Mouse (Mus musculus) gonadal fat pad, adult 2 months (tissue): ENCODE measurements at regions not wholly inside any gene's neighbourhood (a gene's known extent, or its start where the extent isn't known, plus 50 kb on each side); places are given as distances from the start of the nearest gene placed in this dataset.

ENCODE experiments used
- DNase-seq: peaks from one replicate; pipeline ENCODE4 v3.0.0-alpha.2; 2012; ENCODE audit warnings: low read depth

DNA sequence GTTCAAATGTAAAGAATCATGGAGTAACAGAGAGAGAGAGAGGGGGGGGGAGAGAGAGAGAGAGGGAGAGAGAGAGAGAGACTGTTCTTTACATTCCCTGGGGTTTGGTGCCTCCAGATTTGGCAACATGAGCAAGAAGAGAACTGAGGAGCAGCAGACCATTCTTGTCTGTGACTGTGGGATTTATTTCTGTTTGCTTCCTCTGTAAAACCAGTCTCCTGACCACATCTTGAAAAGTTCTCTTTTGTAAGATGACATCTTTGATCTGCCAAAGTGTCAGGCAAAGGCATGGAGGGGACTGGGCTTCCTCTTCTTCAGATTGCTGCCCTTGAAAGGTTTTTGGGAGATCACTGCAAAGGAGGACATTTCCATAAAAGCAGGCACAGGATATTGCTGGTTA, 376.3 kb downstream of the Kcnj2 start:
- no peak for DNase-seq

DNA sequence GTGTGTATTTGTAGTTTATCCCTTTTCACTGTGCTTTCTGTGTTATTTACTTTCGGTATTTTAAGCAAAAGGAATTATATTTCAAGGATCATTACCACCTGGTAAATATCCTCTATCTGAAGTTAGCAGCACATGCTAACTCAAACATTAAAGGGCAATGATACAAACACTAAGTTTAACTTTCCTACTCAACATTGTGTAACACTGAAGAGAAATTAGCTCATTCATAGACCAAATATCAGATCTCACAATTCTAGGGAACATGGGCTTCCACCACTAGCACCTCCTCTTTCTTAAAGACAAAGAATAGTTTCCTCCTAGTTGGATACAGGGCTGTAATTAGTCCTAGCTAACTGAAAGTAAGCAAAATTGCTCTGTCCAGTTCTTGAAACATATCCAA, 377.4 kb downstream of the Kcnj2 start:
- DNase-seq: no peak

DNA sequence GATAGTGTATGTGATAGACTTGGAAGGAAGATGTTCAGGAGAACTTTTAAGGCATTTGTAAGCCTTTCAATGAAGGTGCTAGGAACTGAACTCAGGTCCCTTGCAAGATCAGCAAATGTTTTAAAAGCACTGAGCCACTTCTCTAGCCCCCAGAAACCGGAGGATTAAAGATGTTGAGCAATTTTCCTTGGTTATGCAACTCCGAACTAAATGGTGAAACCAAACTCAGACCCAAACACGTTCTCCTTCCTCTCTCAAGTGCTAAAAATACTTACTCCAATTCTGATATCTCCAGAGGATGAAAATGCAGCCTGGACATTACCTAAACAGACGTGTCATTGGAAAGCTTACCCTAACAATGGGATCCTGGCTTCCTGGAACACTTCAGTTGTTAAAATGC, 378.8 kb downstream of the Kcnj2 start:
- DNase-seq: no peak

GRCm38 (mm10) chr11:111445764-111446163, 379.8 kb downstream of the Kcnj2 start:
- no peak for DNase-seq

GRCm38 (mm10) chr11:111450811-111451494, 385.0 kb downstream of the Kcnj2 start:
- no peak for DNase-seq

DNA sequence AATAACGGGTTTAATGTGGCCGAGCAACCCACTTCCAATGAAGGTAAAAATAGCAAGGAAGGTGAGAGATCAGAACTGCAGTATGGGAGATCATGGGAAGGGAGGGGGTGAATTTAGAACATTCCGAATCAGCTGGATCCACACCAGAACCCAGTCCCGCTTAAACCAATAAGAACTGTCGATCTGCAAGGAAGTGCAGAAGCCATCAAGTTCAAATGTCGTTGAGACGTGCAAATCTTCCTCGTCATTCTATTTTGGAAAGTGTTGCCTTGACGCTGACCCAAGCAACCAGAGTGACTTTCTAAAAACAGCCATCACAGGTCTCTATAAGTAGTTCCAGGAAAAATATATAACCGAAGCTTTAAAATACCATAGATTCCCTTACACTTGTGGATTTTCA, 394.1 kb downstream of the Kcnj2 start:
- DNase-seq: no peak

GRCm38 (mm10) chr11:111484981-111485380, 419.0 kb downstream of the Kcnj2 start:
- DNase-seq: no peak

DNA sequence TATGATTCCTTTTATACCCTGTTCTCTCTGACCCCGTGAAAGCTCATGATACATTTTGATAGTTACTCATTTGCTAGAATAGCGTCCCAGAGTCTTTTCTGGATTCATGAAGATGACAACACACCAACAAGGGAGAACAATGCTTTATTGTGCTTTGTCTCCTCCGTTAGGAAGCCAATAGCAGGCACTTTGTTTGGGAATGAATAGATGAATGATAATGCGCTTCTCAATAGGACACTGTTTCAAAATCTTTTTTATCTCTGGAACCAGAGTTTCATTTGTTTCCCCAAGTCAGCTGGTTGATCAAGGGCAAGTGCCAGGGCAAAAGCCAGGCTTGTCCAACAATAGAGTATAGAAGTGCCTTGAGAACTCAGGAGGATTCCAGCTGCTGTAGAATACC, 446.5 kb downstream of the Kcnj2 start:
- no peak for DNase-seq

- no peak for DNase-seq
Measured at GRCm38 (mm10) chr11:111522716-111523115, 456.8 kb downstream of the Kcnj2 start.

DNA sequence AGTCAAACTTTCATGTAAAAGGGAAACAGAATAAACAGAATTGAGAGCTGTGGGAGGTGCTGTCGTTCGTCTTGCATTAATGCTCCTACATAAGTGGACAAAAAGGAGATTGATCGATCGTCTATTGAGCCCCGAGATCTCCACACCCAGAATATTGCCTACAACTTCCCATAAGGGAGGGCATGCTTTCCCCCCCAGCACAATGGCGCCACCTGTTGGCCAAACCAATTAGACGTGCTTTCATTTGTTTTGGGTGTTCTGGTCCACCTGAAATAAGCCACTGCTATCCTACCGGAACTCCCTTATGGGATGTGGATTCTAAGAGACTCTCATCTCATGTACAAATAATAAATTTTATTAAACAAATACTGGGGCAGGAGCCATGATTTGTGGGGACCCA, 457.5 kb downstream of the Kcnj2 start:
- DNase-seq: no peak

- no peak for DNase-seq
Measured at GRCm38 (mm10) chr11:111526010-111526742, 460.2 kb downstream of the Kcnj2 start.

GRCm38 (mm10) chr11:111529591-111529990, 463.6 kb downstream of the Kcnj2 start:
- DNase-seq: no peak

DNA sequence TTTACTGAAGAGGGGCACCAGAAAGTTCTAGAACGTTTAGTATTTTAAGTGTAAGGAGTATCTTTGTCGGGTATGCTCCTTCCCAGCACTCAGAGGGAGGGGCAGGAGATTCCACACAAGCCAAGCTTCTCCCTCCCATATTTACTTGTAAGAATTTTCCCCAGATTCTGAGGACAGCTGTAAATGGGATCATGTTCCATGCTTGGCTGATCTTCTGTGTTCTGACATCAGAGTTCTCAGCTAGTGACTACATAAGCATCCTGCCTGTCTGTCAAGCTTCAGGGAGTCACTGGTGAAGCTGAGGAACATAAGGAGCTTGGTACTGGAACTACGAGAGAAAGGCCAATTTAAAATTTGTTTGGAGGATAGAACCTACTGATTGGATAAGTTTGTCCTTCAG, 464.9 kb downstream of the Kcnj2 start:
- DNase-seq: no peak

DNA sequence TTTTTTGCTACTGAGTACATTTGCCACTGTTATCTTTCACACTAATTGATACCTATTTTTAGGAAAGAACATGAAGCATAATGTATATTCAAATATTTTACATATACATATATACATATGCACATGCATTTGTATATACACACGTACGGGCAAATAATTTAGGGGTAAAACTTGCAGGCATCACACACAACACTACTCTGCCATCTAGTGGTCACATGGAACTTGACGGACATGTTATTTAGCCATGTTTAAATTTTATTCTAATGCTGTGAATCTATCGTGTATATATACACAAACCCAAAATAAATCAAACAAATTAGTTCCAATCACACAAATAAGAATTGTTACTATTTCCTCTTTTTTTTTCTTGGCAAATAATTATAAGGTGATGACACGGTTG, 466.5 kb downstream of the Kcnj2 start:
- no peak for DNase-seq

DNA sequence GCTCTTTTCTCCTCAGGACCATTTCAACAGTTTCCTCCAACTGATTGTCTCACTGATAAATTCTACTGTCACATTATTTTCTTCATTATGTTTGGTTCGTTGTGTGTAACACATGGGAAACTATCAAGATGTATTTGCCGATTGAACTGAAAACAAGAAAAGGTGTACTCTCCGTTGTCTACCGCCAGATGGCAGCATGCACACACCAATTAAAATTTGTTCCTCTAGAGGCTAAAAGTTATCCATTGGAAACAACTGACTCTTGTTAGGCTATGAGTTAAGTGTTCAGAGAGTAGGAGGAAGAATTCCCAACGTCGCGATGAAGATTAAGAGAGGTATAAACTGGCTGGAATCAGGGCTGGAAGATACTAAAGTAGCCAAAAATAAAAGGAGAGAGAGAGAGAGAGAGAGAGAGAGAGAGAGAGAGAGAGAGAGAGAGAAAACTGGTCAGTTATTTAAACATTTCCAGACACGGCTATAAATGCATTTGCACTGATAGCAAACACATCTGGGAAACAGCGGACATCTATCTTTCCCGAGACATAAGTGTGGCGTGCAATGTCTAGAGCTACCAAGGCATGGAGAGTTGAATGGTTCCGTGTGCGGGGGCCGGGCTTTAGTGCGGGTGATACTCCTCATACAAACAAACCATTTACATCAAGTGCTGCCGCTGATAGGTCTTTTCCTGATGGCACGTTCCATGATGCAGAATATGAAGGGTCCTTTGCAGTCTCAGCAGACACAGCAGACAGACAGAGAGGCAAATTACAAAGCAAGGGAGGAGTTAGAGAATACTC, 470.3 kb downstream of the Kcnj2 start:
- no peak for DNase-seq

GRCm38 (mm10) chr11:111537654-111538053, 471.7 kb downstream of the Kcnj2 start:
- DNase-seq: no peak

GRCm38 (mm10) chr11:111539960-111540359, 474.0 kb downstream of the Kcnj2 start:
- no peak for DNase-seq

GRCm38 (mm10) chr11:111545291-111545690, 479.3 kb downstream of the Kcnj2 start:
- no peak for DNase-seq

- DNase-seq: no peak
Measured at GRCm38 (mm10) chr11:111555131-111555530, 489.2 kb downstream of the Kcnj2 start.

DNA sequence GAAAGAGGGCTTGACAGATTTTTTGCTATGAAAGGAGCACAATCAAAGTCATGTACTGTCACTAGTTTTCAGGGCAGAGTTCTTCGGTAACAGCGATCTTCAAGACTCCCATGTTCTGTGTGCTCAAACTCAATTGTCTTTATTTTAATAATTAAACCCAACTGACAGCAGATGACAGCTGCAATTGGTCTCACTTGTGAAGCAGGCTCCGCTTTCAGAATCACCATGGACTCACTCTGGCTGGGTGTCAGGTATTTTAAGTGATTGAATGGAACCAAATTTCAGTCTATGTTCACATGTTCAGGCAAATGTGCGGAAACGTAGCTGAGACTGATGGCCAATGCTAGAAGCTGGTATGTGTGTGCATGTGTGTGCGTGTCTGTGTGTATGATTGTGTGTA, 489.7 kb downstream of the Kcnj2 start:
- no peak for DNase-seq

DNA sequence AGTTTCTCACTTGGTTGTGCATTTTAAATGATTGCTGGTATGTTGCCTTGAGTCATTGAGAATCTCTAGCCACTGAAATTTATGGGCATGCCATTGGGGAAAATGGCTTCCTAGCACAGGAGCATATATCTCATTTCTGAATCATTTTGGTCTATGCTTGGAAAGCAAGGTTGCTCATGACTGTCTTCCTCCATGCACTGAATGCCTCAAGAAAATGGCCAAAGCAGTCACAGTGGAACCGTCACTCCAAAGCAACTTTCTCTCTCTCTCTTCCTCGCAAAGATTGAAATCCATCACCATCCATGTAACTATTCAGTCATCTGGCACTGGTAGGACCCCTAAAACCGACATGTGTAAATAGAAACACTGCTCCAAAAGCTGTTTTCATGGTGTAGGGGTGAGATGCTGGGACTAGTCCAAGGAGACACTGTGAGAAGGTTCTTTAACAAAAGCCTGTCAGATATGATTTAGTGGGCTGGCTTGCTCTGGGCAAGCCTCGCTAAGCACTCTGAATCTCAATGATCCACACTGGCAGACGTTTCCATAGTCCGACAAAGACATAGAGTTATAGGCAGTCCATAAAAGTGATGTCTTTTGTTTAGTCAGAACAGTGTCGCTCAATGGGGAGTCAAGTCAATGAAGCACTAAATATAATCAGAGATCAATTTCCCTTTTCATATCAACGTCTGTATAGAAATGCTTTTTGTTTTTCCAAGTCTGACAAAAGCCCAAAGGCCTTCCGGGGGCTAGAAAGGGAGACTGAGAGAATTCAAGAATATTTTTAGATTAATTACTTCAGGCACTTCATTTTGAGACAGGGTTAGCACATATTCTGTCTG, 492.6 kb downstream of the Kcnj2 start:
- DNase-seq: no peak

GRCm38 (mm10) chr11:111563171-111563570, 497.2 kb downstream of the Kcnj2 start:
- no peak for DNase-seq
